Mouse (Mus musculus): ENCODE data around the gene Slbp.

The Slbp gene

GRCm38 (mm10) chr5:33681044-33681443 lies 28.7 kb upstream of the Slbp start:
- no peak for DNase-seq (ENCODE audit: low spot score in 2 of 2)

- DNase-seq (ENCODE audit: low spot score in 2 of 2), result no peak
Observed at GRCm38 (mm10) chr5:33678244-33678643, 25.9 kb upstream of the Slbp start.

- DNase-seq (ENCODE audit: low spot score in 2 of 2), result no peak
Observed at GRCm38 (mm10) chr5:33675964-33676363, 23.6 kb upstream of the Slbp start.

GRCm38 (mm10) chr5:33674439-33674838 lies 22.1 kb upstream of the Slbp start:
- no peak for DNase-seq (ENCODE audit: low spot score in 2 of 2)

GRCm38 (mm10) chr5:33671659-33672058 lies 19.3 kb upstream of the Slbp start:
- DNase-seq (ENCODE audit: low spot score in 2 of 2), result no peak

GRCm38 (mm10) chr5:33668223-33668622 lies 15.8 kb upstream of the Slbp start:
- peak; percentile 17 to 55 for DNase-seq (ENCODE audit: low spot score in 2 of 2)

GRCm38 (mm10) chr5:33658664-33659050 lies 6.3 kb upstream of the Slbp start:
- DNase-seq (ENCODE audit: low spot score in 2 of 2), result no peak

GRCm38 (mm10) chr5:33657787-33658663 lies 5.7 kb upstream of the Slbp start, which contains the start of the genes Tacc3 and Tmem129:
Gene Tacc3 (plus strand): TSS chr5:33658128.
Gene Tmem129 (minus strand): TSS chr5:33658416.
- peak; percentile 96 to 97 for DNase-seq (ENCODE audit: low spot score in 2 of 2)

GRCm38 (mm10) chr5:33657251-33657786 lies 4.9 kb upstream of the Slbp start:
- DNase-seq (ENCODE audit: low spot score in 2 of 2), result no peak

GRCm38 (mm10) chr5:33656739-33657138 lies 4.4 kb upstream of the Slbp start:
- no peak for DNase-seq (ENCODE audit: low spot score in 2 of 2)

GRCm38 (mm10) chr5:33655251-33655840 lies 3.0 kb upstream of the Slbp start:
- DNase-seq (ENCODE audit: low spot score in 2 of 2), result no peak

- DNase-seq (ENCODE audit: low spot score in 2 of 2), result no peak
Observed at GRCm38 (mm10) chr5:33654424-33654823, 2.0 kb upstream of the Slbp start.

GRCm38 (mm10) chr5:33652783-33653173 lies 404 bp upstream of the Slbp start:
- DNase-seq (ENCODE audit: low spot score in 2 of 2), result no peak

- no peak for DNase-seq (ENCODE audit: low spot score in 2 of 2)
Observed at GRCm38 (mm10) chr5:33651541-33651920, 843 bp downstream of the Slbp start.

GRCm38 (mm10) chr5:33651017-33651416 lies 1.4 kb downstream of the Slbp start:
- no peak for DNase-seq (ENCODE audit: low spot score in 2 of 2)

- DNase-seq (ENCODE audit: low spot score in 2 of 2), result peak; percentile 39 to 55
Observed at GRCm38 (mm10) chr5:33640652-33641051, 11.7 kb downstream of the Slbp start.

GRCm38 (mm10) chr5:33638826-33639225 lies 13.5 kb downstream of the Slbp start:
- no peak for DNase-seq (ENCODE audit: low spot score in 2 of 2)

- no peak for DNase-seq (ENCODE audit: low spot score in 2 of 2)
Observed at GRCm38 (mm10) chr5:33637606-33638350, 14.6 kb downstream of the Slbp start.

GRCm38 (mm10) chr5:33635361-33635760 lies 17.0 kb downstream of the Slbp start:
- no peak for DNase-seq (ENCODE audit: low spot score in 2 of 2)

- DNase-seq (ENCODE audit: low spot score in 2 of 2), result no peak
Observed at GRCm38 (mm10) chr5:33632526-33632925, 19.8 kb downstream of the Slbp start.

- no peak for DNase-seq (ENCODE audit: low spot score in 2 of 2)
Observed at GRCm38 (mm10) chr5:33630615-33631014, 21.8 kb downstream of the Slbp start.

GRCm38 (mm10) chr5:33630061-33630460 lies 22.3 kb downstream of the Slbp start:
- DNase-seq (ENCODE audit: low spot score in 2 of 2), result peak in 1 of 2 experiments; percentile 12

Measured in natural killer cell, adult 2 months (primary cell).